Mouse (Mus musculus): ENCODE data around the gene Fam209. TPM values are rescaled to one million over a fixed set of nuclear protein-coding genes. Genes with fewer than 3 reads are reported as not detected.

Gene Fam209
- total RNA-seq, 1 experiment = 0.54 TPM

- Histone ChIP-seq H3K4me1 (ENCODE audit: control insufficient read depth in 2 of 2, insufficient read depth in 2 of 2, low read length in 2 of 2, poor library complexity in 1 of 2) (no peaks in the 10 kb centered on the region), H3K36me3 (ENCODE audit: control insufficient read depth, insufficient read depth, low read length, poor library complexity, severe bottlenecking) (peaks cover 40% of the 10 kb centered on the region), H3K9me3 (ENCODE audit: control insufficient read depth, insufficient read depth, low read depth, low read length) (no peaks in the 10 kb centered on the region), H3K27ac (ENCODE audit: insufficient read depth, low read depth, low read length, poor library complexity, severe bottlenecking) (no peak overlapping the region), H3K9ac (ENCODE audit: insufficient read depth, low read depth, low read length, poor library complexity, severe bottlenecking) (no peak overlapping the region), H3K4me3 (ENCODE audit: insufficient read depth in 1 of 2, low read depth in 1 of 2, low read length in 2 of 2, poor library complexity in 1 of 2, severe bottlenecking in 1 of 2) (no peak overlapping the region)
- no peak for TF ChIP-seq CHD2 (IDR thresholded peaks at IDR 0.05; ENCODE audit: low read depth, low read length)
- no peak for TF ChIP-seq ZNF384 (IDR thresholded peaks at IDR 0.05; ENCODE audit: low read depth, low read length)
- no peak for TF ChIP-seq HCFC1 (IDR thresholded peaks at IDR 0.05; ENCODE audit: borderline replicate concordance, insufficient read depth, low read length)
- TF ChIP-seq MAFK (IDR thresholded peaks at IDR 0.05; ENCODE audit: insufficient read depth, low read depth, low read length) = no peak
- TF ChIP-seq ZC3H11A (IDR thresholded peaks at IDR 0.05; ENCODE audit: borderline replicate concordance, low read depth, low read length) = no peak
- DNase-seq (ENCODE audit: low read depth, low spot score) = no peak
- in situ Hi-C loops (cut with MboI; ENCODE audit: low sequenced_read_pairs in 2 of 2, unreplicated experiment in 2 of 2) = loop anchor here in 1 of 2 experiments (25.0 kb wide), 1 partner anchor 210 kb away; the partner anchor contains the start of gene Mc3r
Observed at GRCm38 (mm10) chr2:172447317-172447716, 25.0 kb upstream of the Fam209 start.

GRCm38 (mm10) chr2:172448329-172448728 lies 24.0 kb upstream of the Fam209 start:
- H3K9ac ChIP-seq (ENCODE audit: insufficient read depth, low read depth, low read length, poor library complexity, severe bottlenecking) = no peak overlapping the region
- no peak for TF ChIP-seq ZNF384 (IDR thresholded peaks at IDR 0.05; ENCODE audit: low read depth, low read length)
- TF ChIP-seq CHD2 (IDR thresholded peaks at IDR 0.05; ENCODE audit: low read depth, low read length) = no peak
- no peak for TF ChIP-seq HCFC1 (IDR thresholded peaks at IDR 0.05; ENCODE audit: borderline replicate concordance, insufficient read depth, low read length)
- no peak for TF ChIP-seq MAFK (IDR thresholded peaks at IDR 0.05; ENCODE audit: insufficient read depth, low read depth, low read length)
- TF ChIP-seq ZC3H11A (IDR thresholded peaks at IDR 0.05; ENCODE audit: borderline replicate concordance, low read depth, low read length) = no peak
- H3K27ac ChIP-seq (ENCODE audit: insufficient read depth, low read depth, low read length, poor library complexity, severe bottlenecking) = no peak overlapping the region
- in situ Hi-C loops (cut with MboI; ENCODE audit: low sequenced_read_pairs in 2 of 2, unreplicated experiment in 2 of 2) = loop anchor here in 1 of 2 experiments (25.0 kb wide), 1 partner anchor 211 kb away; the partner anchor contains the start of gene Mc3r
- peaks cover 44% of the 10 kb centered on the region for H3K36me3 ChIP-seq (ENCODE audit: control insufficient read depth, insufficient read depth, low read length, poor library complexity, severe bottlenecking)
- DNase-seq (ENCODE audit: low read depth, low spot score) = no peak
- H3K4me3 ChIP-seq (ENCODE audit: insufficient read depth in 1 of 2, low read depth in 1 of 2, low read length in 2 of 2, poor library complexity in 1 of 2, severe bottlenecking in 1 of 2) = no peak overlapping the region
- no peaks in the 10 kb centered on the region for H3K4me1 ChIP-seq (ENCODE audit: control insufficient read depth in 2 of 2, insufficient read depth in 2 of 2, low read length in 2 of 2, poor library complexity in 1 of 2)
- no peaks in the 10 kb centered on the region for H3K9me3 ChIP-seq (ENCODE audit: control insufficient read depth, insufficient read depth, low read depth, low read length)

GRCm38 (mm10) chr2:172450640-172451039 lies 21.7 kb upstream of the Fam209 start:
- Histone ChIP-seq H3K4me3 (ENCODE audit: insufficient read depth in 1 of 2, low read depth in 1 of 2, low read length in 2 of 2, poor library complexity in 1 of 2, severe bottlenecking in 1 of 2) (no peak overlapping the region), H3K4me1 (ENCODE audit: control insufficient read depth in 2 of 2, insufficient read depth in 2 of 2, low read length in 2 of 2, poor library complexity in 1 of 2) (no peaks in the 10 kb centered on the region), H3K9ac (ENCODE audit: insufficient read depth, low read depth, low read length, poor library complexity, severe bottlenecking) (no peak overlapping the region), H3K9me3 (ENCODE audit: control insufficient read depth, insufficient read depth, low read depth, low read length) (no peaks in the 10 kb centered on the region), H3K36me3 (ENCODE audit: control insufficient read depth, insufficient read depth, low read length, poor library complexity, severe bottlenecking) (peaks cover 46% of the 10 kb centered on the region), H3K27ac (ENCODE audit: insufficient read depth, low read depth, low read length, poor library complexity, severe bottlenecking) (no peak overlapping the region)
- in situ Hi-C loops (cut with MboI; ENCODE audit: low sequenced_read_pairs in 2 of 2, unreplicated experiment in 2 of 2) = no loop called here
- DNase-seq (ENCODE audit: low read depth, low spot score) = no peak
- TF ChIP-seq ZNF384 (IDR thresholded peaks at IDR 0.05; ENCODE audit: low read depth, low read length) (no peak), MAFK (IDR thresholded peaks at IDR 0.05; ENCODE audit: insufficient read depth, low read depth, low read length) (no peak), CHD2 (IDR thresholded peaks at IDR 0.05; ENCODE audit: low read depth, low read length) (no peak), ZC3H11A (IDR thresholded peaks at IDR 0.05; ENCODE audit: borderline replicate concordance, low read depth, low read length) (no peak), HCFC1 (IDR thresholded peaks at IDR 0.05; ENCODE audit: borderline replicate concordance, insufficient read depth, low read length) (no peak)

GRCm38 (mm10) chr2:172452031-172452430 lies 20.3 kb upstream of the Fam209 start:
- TF ChIP-seq CHD2 (IDR thresholded peaks at IDR 0.05; ENCODE audit: low read depth, low read length) = no peak
- TF ChIP-seq HCFC1 (IDR thresholded peaks at IDR 0.05; ENCODE audit: borderline replicate concordance, insufficient read depth, low read length) = no peak
- no peak for TF ChIP-seq MAFK (IDR thresholded peaks at IDR 0.05; ENCODE audit: insufficient read depth, low read depth, low read length)
- no peak for TF ChIP-seq ZC3H11A (IDR thresholded peaks at IDR 0.05; ENCODE audit: borderline replicate concordance, low read depth, low read length)
- no peak for TF ChIP-seq ZNF384 (IDR thresholded peaks at IDR 0.05; ENCODE audit: low read depth, low read length)

More at GRCm38 (mm10) chr2:172452031-172452430, 20.3 kb upstream of the Fam209 start:
- H3K4me3 ChIP-seq (ENCODE audit: insufficient read depth in 1 of 2, low read depth in 1 of 2, low read length in 2 of 2, poor library complexity in 1 of 2, severe bottlenecking in 1 of 2) = no peak overlapping the region
- no peak for DNase-seq (ENCODE audit: low read depth, low spot score)
- H3K9me3 ChIP-seq (ENCODE audit: control insufficient read depth, insufficient read depth, low read depth, low read length) = no peaks in the 10 kb centered on the region
- no peak overlapping the region for H3K27ac ChIP-seq (ENCODE audit: insufficient read depth, low read depth, low read length, poor library complexity, severe bottlenecking)
- in situ Hi-C loops (cut with MboI; ENCODE audit: low sequenced_read_pairs in 2 of 2, unreplicated experiment in 2 of 2) = no loop called here
- H3K9ac ChIP-seq (ENCODE audit: insufficient read depth, low read depth, low read length, poor library complexity, severe bottlenecking) = no peak overlapping the region
- H3K36me3 ChIP-seq (ENCODE audit: control insufficient read depth, insufficient read depth, low read length, poor library complexity, severe bottlenecking) = peaks cover 38% of the 10 kb centered on the region
- no peaks in the 10 kb centered on the region for H3K4me1 ChIP-seq (ENCODE audit: control insufficient read depth in 2 of 2, insufficient read depth in 2 of 2, low read length in 2 of 2, poor library complexity in 1 of 2)
